Mouse (Mus musculus): ENCODE results near the gene Ugt8a. TPM values are rescaled to one million over a fixed set of nuclear protein-coding genes. Genes with fewer than 3 reads are reported as not detected.

Ugt8a gene
- polyA plus RNA-seq, 1 experiment from 2014 or later, result 14.5 TPM

DNA sequence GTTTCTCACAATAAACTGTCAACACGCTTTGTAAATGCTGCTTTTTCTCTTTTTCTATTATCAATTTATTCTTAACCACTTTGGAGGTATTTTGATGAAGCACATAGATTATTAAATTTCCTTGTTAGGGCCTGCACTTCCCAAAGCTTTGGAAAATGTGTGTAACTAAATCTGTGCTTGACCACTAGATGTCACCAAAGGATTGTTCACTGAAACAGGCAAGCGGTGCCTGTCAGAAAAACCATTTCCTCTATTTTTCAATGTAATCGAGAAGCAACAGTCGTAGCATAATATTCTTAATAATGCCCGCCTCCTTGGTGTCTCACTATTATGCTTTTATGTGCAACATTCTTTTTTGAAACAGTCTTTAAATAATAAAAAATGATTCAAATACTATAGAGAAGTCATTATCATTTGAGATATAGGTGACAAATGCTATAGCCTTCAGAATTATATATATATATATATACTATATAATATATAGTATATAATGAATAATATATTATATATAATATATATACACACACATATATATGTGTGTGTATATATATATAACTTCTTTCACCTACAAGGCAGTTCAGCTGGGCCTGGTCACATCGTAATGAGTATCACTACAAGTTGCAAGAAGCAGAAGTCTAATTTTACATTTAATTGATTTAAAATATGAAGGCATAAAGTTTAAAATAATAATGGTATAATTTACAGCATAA, 89.1 kb downstream of the Ugt8a start:
- no peak overlapping the region for H3K9ac ChIP-seq
- H3K27me3 ChIP-seq (replicated peaks), result no peaks in the 10 kb centered on the region
- ATAC-seq (ENCODE audit: insufficient read depth, low FRiP score, low read depth), result no peak
- H3K4me3 ChIP-seq (replicated peaks), result no peak overlapping the region
- H3K36me3 ChIP-seq, result no peaks in the 10 kb centered on the region
- H3K4me2 ChIP-seq, result no peak overlapping the region
- 22% methylated on average over 6 of the region's 6 CpGs for WGBS
- H3K4me1 ChIP-seq, result no peaks in the 10 kb centered on the region
- H3K9me3 ChIP-seq, result no peaks in the 10 kb centered on the region
- no peak overlapping the region for H3K27ac ChIP-seq

DNA sequence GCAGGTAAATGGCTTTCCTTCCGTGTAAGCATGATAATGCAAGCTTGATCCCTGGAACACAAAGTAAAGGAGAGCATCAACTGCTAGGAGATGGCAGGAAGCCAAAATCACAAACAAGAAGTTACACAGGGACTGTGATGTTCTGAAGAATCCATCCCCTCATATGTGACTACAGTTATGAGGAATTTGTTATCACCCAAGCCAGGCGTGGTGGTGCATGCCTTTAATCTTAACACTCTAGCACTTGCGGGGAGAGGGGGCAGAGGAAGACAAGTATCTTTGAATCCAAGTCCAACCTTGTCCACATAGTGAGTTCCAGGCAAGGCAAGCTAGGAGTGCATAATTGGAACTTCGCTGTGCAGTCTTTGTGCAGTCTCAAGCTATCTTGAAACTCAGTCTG, 110.4 kb downstream of the Ugt8a start:
- Histone ChIP-seq H3K36me3 (no peaks in the 10 kb centered on the region), H3K9ac (no peak overlapping the region), H3K4me3 (replicated peaks) (no peak overlapping the region), H3K4me2 (no peak overlapping the region), H3K27ac (no peak overlapping the region), H3K9me3 (no peaks in the 10 kb centered on the region), H3K27me3 (replicated peaks) (no peaks in the 10 kb centered on the region), H3K4me1 (no peaks in the 10 kb centered on the region)
- 70% methylated on average over 4 of the region's 4 CpGs for WGBS
- ATAC-seq (ENCODE audit: insufficient read depth, low FRiP score, low read depth), result no peak

GRCm38 (mm10) chr3:125827256-125827655, 111.2 kb downstream of the Ugt8a start:
- Histone ChIP-seq H3K9me3 (no peaks in the 10 kb centered on the region), H3K27ac (no peak overlapping the region), H3K4me1 (no peaks in the 10 kb centered on the region), H3K4me3 (replicated peaks) (no peak overlapping the region), H3K36me3 (no peaks in the 10 kb centered on the region), H3K27me3 (replicated peaks) (no peaks in the 10 kb centered on the region), H3K4me2 (no peak overlapping the region), H3K9ac (no peak overlapping the region)
- ATAC-seq (ENCODE audit: insufficient read depth, low FRiP score, low read depth), result no peak
- 76% methylated on average over 4 of the region's 4 CpGs for WGBS

DNA sequence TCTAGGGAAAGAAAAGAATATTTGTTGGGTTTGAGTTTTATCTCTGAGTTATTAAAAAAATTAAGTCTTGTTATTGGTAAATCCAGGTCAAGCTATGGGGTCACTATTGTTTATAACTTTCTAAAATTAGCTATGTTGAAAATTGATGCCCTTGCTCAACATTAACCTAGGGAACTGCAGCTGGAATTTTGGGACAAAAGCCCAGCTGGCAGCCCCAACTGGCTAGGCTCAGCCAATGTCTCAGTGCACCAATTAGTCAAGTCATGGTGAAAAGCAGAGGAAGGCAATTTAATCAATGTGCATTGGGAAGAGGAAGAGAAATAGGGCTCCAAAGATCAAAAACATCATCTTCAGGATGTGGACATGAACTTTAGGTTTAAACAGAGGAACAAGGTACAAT, 118.7 kb downstream of the Ugt8a start:
- Histone ChIP-seq H3K27me3 (replicated peaks) (no peaks in the 10 kb centered on the region), H3K27ac (no peak overlapping the region), H3K36me3 (no peaks in the 10 kb centered on the region), H3K4me2 (no peak overlapping the region), H3K9me3 (no peaks in the 10 kb centered on the region), H3K9ac (no peak overlapping the region), H3K4me3 (replicated peaks) (no peak overlapping the region), H3K4me1 (no peaks in the 10 kb centered on the region)
- ATAC-seq (ENCODE audit: insufficient read depth, low FRiP score, low read depth), result no peak
